Mouse (Mus musculus): ENCODE measurements at regions not wholly inside any gene's neighbourhood (a gene's known extent, or its start where the extent isn't known, plus 50 kb on each side); places are given as distances from the start of the nearest gene placed in this dataset.

DNA sequence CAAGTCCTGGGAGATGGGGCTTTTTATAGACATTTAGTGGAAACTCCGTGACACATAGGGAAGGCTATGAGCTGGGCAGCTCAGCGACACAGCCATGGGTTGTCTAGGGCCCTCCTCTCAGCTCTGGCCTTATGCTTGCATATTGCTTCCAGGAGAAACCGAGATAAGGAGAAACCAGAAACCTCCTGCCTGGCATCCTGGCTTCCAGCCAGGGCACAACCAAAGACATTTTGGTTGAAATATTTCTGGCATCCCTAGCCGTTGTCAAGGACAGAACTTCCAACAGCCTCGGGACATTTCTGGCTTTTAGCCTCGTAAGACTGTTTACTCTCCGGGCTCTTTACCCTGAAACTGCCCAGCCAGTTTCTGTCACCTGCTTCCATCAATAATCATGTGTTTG, 99.9 kb upstream of the Ankrd55 start:
- ATAC-seq, result no peak

DNA sequence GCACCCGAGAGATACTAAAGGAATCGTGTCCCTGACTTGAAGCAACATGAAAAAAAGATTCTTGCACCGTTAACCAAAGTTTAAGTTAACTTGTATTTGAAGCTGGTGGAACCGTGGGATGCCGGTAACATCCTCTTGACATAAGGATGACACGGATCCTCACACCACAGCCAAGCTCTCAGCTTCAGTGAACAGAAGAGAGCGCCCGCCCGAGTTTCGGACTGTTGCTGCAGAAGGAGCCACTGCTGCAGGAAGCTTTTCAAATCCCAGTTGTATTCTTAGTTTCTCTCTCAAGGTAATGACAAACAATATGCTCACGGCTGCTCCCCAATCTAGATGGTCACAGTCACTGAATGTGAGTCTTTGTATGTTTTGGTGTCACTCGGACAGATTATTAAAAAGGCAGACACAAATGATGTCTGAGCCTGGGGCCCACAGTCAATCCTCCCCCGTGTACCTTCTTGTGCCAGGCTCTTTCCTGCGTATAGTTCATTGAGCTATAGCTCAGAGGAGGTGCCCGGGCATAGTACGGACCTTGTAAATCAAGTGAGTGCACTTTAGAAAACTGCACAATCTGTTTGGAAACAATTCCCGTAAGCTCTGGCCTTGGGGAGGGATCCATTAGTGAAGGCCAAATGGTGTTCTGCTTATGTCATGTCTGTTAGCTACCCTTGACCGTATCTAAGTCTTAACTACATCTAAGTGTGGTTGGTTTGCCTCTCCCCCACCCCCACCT, 99.3 kb upstream of the Ankrd55 start:
- no peak for ATAC-seq

- ATAC-seq, result no peak
Measured at GRCm38 (mm10) chr13:112189605-112190004, 98.6 kb upstream of the Ankrd55 start.

DNA sequence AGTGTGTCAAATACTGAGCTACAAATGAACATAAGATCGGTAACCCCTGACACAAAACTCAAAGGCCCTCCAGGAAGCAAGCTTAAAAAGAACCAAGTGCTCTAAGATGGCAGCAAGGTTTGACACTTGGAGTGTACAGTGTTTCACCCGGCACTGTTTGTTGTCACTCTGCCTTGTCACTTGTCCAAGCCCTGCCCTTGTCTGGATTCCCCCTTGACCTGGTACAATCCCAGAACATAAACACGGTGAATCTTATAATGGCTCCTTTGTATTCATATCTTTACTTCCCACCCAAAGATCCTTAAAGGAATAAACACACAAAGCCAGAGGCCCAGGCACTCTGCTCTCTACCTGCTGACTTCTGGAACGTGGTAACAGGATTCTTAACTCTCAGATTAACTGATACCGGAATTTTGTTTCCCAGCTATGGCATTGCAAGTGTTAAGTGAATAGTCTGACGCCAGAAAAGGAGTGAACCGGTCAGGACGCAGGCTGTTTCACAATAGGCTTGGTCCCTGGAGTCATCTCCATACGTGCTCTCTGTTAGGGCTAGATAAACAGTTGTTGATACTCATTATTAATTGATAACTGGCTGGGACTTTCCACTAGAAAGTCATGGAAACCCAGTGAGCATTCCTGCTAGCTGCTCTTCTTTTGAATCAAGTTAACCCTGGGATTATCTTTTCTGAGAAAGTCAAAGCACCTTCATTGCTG, 95.9 kb upstream of the Ankrd55 start:
- ATAC-seq, result no peak

GRCm38 (mm10) chr13:112193676-112194075, 94.6 kb upstream of the Ankrd55 start:
- ATAC-seq, result no peak

DNA sequence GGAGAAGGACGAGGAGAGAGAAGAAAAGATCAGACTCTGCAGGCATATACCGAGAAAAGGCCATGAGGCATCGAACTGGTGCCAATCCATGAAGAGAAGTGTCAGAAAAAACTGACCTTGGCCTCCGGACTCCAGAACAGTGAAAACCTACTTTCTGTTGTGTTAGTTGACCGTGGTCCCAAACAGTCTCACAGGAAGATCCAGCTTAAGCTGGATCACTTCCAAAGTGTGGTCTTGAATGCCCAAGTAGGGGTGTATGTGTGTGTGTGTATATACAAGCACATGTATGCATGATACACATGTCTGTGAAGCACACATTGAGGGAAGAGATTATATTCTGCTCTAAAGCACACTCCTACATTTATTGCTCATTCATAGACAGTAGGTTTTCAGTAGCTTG, 93.3 kb upstream of the Ankrd55 start:
- ATAC-seq, result no peak

DNA sequence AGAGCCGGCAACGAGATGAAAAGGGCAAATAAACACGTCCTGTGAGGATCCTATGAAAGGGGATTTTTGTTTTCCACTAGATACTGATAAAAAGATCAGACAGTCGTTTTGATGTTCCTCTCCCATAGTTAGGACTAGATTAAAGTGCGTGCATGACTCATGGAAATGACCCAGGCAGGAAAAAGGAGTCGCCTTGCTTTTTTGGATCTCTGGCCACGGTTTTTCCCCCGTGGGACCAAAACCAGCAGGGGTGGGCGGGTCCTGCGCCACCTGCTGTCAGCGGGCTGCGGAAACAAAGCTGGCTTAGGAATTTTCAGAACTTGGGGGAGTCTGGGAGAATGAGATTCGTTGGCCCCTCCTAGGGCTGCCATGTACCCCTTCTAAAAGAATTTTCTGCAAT, 91.5 kb upstream of the Ankrd55 start:
- ATAC-seq, result no peak

GRCm38 (mm10) chr13:112203721-112204120, 84.5 kb upstream of the Ankrd55 start:
- no peak for ATAC-seq

DNA sequence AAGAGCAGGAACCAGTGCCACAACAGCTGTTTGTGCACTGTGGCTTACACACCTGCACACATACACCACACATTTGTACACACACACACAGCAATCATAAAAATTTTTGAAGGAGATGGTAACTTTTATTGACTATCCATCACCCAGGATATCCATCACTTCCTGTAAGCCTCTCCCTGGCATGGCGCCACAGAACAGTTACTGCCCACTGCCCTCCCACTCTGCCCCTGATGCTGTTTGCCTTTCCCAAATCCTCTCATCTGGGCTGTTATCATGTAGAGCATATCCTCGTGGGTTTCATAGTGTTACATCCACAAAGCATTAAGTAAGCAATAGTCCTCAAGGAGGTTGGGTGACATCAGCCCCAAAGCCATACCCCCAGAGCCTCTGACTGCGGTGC, 84.0 kb upstream of the Ankrd55 start:
- no peak for ATAC-seq

GRCm38 (mm10) chr13:112204813-112205212, 83.4 kb upstream of the Ankrd55 start:
- ATAC-seq, result no peak

DNA sequence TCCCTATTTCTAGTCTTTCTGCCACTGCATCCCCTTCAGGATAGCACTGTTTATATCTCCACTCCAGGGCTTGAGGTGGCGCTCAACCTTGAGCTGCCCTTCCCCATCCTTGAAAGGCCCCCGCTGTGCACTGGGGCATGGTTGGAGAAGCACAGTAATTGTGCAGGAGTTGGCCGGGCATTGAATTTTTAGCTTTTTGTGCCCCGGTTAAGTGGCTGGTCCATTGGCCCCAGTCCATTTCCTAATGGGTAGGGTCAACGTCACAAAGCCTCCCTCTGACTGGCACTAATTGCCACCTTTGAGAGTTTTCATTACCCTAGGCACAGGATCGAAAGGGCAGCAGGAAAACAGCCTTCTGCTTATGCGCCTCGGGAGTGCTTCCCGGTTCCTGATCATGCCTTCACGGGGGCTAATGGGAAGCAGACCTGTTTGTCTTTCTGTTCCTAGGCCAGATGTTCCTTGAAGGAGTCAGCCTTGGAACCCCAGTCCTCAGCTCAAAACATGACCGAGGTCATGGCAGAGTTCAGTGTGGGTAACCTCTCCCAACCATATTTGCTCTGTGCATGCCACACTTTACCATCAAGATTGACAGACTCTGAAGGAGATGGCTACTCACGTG, 80.5 kb upstream of the Ankrd55 start:
- ATAC-seq, result no peak

- no peak for ATAC-seq
Measured at GRCm38 (mm10) chr13:112211841-112212240, 76.4 kb upstream of the Ankrd55 start.

- no peak for ATAC-seq
Measured at GRCm38 (mm10) chr13:112212391-112212790, 75.9 kb upstream of the Ankrd55 start.

- ATAC-seq, result no peak
Measured at GRCm38 (mm10) chr13:112213652-112214081, 74.6 kb upstream of the Ankrd55 start.

GRCm38 (mm10) chr13:112216084-112216483, 72.2 kb upstream of the Ankrd55 start:
- ATAC-seq, result no peak

DNA sequence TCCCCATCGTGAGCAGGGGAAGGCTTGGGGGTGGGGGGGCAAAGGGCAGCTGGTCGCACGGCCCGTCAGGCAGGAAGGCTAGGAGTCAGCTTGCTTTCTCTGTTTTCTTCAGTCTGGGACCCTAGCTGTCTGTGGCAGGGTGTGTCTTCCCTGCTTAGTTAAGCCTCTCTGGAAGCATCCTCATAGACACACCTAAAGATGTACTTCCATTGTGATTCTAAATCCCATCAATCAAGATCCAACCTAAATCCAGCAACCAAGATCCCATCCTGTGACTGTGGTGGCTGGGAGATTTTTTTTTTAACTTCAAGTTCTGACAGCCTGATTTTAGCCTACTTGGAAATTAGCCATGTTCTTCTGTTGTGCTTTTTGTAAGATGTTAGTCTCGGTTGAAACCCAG, 69.9 kb upstream of the Ankrd55 start:
- no peak for ATAC-seq

GRCm38 (mm10) chr13:112220184-112220583, 68.1 kb upstream of the Ankrd55 start:
- ATAC-seq, result no peak

- ATAC-seq, result no peak
Measured at GRCm38 (mm10) chr13:112223616-112224015, 64.6 kb upstream of the Ankrd55 start.

DNA sequence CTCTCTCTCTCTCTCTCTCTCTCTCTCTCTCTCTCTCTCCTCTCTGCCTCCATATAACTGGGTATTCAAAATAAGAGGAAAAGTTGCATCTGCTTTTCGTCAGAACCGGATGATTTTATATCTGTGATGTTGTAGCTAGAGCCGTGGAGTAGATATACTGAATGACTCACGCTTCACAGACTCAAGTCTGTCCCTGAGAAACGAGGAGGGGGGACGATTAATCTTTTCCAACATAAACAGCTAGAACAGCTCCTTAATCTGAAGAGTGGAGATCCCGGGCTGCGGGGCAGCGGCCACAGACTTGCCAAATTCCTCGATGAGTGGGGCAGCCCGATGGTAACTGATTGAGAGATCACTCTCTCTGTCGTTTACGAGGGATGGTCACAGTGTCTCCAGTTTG, 60.5 kb upstream of the Ankrd55 start:
- ATAC-seq, result no peak

DNA sequence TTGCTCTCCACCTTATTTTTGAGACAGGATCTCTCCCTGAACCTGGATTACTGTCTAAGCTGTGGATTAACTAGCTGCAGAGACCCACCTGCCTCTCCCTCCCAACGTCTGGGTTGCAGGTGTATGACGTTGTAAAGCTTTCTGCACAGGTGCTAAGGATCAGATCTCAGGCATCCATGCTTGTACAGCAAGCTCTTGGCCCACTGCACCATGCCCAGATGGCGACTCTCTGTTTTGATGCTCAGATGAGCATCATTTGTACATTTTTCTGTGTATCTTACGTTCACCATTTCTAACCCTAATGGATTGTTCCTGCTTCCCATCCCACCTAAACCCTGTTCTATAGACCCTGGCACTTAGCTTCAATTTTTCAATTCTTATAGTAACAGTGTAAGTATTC, 59.4 kb upstream of the Ankrd55 start:
- ATAC-seq, result no peak

DNA sequence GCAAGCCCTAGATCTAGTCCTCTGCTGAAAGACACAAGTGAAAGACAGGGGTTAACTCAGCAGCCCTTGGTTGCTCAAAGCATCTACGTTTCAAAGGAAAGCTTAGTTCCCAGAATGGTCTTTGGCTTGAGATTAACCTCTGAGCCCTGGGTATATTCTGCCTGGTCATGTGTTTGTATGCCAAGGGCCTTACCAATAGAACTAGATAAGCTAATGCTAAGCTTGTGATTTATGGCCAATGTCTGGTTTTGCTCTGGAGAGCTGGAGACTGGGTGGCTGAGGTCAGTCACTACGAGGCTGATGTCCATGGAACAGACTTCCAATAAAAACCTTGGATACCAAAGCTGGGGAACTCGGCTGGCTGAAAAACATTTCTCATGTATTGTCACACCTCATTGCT, 58.1 kb upstream of the Ankrd55 start:
- no peak for ATAC-seq

DNA sequence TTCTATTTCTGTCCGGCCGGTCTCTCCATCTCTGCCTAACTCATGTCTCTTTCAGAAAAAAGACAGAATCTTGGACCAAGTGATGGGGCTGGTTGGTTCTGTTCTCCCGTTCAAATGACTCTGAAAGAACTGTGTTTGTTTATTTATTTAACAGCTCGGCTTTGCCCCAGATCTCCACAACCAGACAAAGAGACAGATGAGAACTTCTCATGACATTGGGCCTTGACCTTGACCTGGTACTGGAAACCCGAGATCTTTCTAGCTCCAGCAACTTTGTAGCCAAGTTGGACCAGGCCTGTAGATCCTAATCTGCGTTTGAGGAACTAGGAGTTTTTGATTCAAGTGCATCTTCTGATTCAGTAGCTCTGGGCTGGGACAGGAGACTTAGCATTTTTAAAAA, 53.6 kb upstream of the Ankrd55 start:
- ATAC-seq, result no peak

DNA sequence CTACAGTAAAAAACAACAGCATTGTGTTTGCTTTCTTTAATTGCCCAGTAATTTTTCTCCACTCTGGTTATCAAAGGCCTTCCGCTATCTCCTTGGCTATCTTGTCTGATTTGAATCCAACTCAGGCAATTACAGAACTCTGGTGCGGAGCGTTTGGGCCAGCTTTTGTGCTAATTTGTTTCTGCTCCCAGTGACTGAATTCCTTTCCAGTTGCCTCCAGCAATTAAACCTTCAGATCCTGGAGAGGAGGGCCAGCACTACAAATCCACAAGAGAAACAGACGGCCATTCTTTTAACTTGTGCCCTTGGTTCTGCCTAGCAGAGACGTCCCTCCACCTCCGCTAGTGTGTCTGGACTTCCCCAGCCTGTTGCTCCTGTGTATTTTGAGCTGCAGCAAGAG, 51.3 kb upstream of the Ankrd55 start:
- no peak for ATAC-seq

DNA sequence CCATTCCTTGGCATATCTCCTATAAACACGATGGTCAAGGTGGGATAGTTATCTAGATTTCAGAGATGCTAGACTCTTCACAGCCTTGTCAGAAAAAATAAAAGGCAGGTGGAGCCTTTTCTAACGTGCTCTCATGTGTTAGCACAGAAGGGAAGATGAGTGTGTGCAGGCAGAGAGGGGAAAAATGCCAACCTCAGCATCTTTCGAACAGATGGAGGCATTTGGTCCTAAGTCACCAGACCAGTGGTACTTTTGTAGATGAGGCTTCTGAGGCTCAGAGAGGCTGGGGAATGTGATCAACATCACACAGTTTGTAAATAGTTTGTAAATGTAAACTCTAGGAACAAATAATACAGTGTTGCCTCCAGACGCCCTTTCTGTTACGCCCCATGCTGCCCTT, 50.9 kb upstream of the Ankrd55 start:
- no peak for ATAC-seq

All from CD4-positive, CD25-positive, alpha-beta regulatory T cell, adult 4 months (primary cell).